Mouse (Mus musculus) kidney, postnatal 4 days (tissue): ENCODE measurements around the gene Gpc5.
A peak's percentile ranks its signal among the peaks of the same experiment; 100 is the strongest.

Source experiments
- DNase-seq, 2 experiments: peaks; one replicate each; pipeline ENCODE4 v3.0.0; 2021; ENCODE audit warnings: mixed read lengths in 2 of 2

Gpc5 gene

DNA sequence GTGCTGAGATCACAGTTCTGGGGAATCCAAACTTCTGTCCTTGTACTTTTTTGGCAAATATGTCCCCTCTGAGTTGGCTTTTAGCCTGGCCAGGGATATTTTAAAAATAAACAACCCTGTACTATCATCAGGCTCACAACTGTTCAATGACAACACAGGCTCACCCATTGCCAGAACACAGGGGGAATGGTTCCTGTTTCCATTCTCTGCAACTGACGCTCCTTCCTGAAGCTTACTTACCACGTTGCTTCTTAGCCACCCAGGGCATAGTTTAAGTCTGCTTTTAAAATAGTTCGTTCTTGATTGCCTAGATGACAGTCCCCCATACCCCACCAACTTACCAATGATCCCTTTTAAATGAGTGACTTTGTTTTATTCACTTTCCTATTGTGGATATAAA lies 299.8 kb downstream of the Gpc5 start:
- DNase-seq = no peak

DNA sequence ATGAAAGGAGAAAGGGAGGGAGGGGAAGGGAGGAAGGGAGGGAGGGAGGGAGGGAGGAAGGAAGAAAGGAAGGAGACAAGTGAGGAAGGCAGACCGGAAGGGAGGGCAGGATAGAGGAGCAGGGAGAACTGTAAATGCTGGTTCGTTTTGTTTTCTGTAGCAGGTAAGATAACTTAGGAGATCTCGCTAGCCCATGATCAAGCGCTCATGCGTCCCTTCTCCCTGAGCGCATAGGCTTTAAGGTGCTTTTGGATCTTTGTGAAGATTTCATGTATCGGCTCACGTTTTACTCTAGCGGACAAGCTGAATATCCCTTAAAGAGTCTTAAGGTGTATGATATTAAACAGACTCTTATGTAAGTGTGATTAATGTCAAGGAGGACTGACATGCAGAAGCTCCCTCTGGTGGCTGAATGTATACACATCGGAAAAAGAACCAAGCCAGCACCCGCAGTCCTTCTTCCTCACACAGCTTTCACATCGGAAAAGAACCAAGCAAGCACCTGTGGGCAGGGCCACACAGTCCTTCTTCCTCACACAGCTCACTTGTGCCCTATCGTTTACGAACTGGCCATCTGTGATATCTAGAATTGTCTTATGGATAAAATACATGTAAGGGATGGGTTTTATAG lies 301.0 kb downstream of the Gpc5 start:
- peak; percentile 29 to 58 for DNase-seq

DNA sequence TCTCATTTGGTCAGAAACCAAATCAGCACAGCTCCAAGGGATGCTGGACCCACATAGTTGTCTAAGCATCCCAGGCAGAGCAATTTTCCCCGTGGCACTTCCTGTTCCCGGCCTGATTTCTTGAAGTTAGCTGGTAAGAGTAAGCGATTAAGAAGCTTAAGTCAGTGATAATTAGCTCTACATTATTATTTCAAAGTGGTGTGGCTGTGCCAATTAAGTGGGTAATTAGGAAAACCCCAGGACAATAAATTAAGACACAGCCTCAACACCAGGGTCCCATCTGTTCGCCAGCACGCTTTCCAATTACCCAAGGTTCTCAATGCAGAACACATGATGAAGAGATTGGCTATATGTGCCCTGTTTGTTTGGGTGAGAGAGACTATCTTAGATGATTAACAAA lies 314.6 kb downstream of the Gpc5 start:
- no peak for DNase-seq

DNA sequence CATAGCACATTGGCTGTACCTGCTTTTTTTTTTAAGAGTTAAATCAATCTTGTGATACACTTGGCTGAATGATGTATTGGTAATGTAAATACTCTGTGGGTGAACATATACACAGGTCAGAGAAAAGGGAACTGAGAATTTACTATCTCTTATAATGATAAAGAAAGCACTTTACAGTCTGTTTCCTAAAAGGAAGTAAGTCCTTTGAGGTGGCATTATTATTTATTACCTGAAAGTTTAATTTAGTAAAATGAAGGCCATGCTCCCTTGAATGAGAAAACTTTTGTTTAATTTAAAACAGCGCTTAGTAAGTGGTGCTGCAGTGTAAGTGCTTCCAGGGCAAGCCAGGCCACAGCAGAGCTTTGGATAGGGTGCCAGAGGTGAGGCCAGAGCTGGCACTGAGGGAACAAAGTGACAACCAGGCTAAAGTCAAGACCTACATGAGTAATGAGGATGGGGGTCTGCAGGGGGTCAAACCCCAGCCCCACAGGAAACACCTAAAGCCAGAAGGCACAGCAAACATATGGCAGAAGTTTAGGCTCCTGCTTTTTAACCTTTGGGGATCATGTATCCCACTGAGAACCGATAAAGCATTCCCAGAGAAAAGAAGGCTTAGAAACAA lies 315.4 kb downstream of the Gpc5 start:
- no peak for DNase-seq

DNA sequence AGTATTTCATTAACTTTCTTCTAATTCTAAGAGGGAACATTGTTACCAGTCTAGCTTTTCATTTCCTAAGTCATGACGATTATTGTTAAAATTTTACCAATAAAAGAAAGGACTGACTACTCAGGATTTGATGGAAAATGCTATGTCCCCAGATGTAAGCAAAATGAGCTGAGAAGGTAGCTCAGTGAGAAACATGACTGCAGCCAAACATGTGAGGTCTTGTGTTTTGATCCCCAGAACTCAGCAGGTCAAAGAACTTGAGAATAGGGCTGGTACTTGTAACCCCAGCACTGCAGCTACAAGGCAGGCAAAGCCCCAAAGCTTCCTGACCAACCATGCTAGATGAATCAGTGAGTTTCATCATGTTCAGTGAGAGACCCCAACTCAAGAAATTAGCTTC lies 318.9 kb downstream of the Gpc5 start:
- no peak for DNase-seq

DNA sequence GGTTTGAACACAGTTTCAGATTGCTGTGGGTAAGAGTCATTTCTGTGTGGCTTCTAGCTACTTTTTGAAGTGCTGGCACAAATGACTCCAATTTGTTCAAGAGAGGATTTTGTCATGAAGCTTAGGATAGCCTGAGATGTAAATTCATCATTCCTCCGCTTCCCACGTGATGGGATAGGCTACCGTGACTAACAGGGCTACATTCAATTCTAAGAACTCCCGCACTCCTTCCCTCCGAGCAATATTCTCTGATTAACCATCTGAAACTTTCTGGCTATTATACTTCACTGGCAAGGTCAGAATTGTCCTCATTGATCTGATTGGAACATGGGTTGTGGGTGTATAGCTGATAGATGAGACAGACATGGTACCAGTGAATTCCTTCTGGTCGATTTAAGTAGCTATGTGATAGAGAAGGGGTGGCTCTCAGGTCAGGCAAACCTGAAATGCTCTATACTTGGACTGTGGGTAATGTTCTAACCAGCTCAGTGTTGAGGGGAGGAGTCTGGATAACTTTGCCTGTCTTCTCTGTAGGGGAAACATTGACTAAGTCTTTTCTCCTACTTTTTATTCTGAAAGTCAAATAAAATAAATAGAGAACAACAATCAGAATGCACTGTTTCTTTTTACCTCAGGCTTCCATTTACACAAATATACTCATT lies 319.6 kb downstream of the Gpc5 start:
- DNase-seq = no peak

DNA sequence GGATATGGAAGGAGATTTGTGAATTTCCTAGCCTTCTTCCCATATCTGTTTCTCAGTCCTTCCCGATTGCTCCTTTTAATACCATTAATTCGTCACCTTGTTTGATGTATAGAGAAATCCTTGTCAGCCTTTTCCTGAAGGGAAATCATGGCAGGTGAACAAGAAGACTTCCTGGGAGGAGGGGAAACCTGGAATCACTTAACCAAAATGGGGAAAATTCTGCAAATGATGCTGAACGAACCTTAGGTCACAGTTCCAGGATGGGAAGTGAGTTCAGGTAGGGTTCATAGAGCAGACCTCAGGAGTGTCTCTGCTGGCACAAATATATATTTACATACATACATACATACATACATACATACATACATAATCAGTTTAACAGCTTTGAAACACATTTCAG lies 320.8 kb downstream of the Gpc5 start:
- DNase-seq = no peak

DNA sequence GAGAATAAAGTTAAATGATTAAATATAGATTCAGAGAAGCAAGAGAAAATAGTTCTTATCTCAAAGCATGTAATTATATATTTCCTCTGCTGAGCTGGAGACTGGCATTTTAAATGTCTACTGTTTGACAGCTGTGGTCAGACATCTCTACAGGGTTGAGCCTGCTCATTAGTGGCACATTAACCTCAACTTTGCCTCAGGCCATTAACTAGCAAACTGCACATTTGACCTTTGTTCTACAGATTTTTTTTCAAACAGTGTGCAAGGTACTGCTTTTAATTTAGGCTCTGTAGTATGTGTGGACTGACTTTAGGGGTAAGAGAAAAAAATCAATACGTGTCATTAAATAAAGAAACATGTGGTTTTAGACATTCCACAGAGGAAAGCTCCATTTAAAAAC lies 321.4 kb downstream of the Gpc5 start:
- peak in 1 of 2 experiments; percentile 3 for DNase-seq

DNA sequence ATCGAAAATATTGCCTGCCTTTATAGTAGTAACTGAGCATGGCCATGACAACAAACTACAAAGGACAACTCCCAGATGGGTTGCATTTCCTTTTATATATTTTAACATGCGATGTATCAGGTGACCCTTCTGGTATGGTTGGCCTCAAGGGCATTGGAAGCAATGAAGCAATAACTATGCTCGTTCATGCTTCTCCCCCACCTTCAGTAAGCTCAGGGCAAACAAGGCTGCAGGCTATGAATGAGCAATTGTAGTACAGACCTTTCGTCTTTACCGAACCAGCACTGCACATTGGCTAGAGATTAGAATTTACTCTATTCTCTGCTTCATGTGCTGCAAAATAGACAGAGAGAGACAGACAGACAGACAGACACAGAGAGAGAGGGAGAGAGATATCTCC lies 322.5 kb downstream of the Gpc5 start:
- no peak for DNase-seq

DNA sequence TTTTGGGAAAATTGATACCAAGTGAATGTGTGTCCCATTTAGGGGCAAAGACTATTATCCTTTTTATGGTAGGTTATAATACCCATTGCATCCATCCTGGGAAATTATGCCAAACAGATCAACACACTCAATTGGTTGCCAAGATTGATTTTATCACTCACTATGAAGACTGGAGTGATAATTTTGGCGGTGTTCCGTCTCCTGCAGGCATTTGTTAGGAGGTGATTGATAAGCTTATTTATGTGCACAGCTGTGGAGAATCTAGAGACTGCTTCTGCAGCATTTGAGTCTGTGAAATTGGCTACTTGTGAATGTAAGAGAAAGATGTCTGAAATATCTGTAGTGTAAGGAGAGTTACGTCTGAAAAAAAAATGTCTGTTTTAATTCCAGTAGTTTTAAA lies 340.0 kb downstream of the Gpc5 start:
- DNase-seq = no peak

DNA sequence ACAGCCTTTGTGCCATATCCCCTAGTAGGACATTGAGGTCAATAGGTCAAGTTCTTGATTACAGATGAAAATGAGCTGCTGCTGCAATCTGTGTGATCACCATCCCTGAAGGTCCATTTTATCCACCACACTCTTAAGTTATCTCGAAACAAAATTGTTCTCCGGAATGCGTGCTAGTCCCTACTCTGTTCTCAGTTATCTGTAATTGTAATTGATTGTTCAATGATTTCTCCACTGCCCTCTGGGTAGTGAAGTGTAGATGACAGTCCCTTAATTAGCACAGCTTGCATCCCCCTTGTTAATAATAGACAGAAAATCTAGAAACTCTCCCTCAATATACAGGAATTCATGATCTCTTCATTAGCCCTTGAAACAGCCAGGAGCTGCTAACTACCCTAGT lies 340.4 kb downstream of the Gpc5 start:
- no peak for DNase-seq

DNA sequence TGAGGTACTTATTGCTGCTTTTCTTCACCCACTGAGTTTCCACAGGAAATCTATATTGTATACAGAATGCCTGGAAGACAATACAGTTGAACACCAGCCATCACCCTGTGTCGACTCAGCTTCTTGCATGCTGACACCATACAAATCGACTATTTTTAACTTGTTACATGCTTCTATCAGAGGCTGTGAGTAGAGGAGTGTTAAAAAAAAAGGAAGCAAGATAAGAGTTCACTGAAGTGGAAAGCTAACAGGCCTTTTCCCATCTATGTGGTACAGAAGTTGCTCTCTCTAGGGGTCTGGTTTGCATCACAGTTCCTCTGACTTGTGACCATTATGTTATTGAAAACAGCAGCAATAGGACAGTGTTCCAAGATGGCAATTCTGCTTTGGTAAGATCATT lies 344.6 kb downstream of the Gpc5 start:
- no peak for DNase-seq

DNA sequence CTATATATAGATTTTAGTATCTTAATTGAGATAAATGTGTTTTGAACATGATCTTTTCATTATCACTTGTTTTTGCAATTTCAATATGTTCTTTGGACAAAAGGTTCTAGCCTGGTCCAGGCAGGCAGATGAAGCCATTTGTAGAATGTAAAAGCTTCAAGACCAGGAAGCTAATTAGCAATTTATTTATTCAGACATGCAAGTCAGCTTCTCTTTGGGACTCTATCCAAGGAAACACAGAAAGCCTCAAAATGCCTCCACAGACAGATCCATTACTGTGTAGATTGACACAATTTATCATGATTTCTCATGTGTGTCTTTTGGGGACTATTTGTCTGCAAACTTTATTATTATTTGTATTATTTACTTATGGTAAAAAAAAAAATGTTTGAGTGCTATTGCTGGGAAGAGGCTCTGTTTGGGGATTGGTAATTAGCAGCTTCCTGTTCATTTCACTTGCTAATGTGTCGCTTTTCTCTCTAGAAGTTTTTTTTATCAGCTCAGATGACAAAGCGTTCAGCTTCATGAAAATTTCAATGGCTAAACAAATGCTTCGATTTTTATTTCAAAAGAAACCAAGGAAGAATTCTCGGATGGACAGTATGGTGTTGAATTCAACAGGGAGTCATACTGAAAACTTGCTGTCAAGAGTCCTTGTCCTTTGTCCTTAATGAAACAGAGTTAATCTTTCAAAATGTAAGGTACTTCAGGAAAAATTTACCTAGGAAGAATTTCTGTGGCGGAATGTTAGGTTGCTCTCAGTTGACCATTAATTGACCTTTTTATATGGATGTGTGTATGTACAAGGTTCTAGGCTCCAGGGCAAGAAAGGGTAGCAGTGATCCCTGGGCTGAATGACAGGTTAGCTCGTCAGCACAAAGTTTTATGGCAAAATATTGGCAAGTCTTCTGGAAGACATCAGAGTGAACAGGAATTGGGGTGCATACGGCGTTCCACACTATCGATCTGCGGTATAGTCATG lies 353.1 kb downstream of the Gpc5 start:
- peak in 1 of 2 experiments; percentile 5 for DNase-seq

DNA sequence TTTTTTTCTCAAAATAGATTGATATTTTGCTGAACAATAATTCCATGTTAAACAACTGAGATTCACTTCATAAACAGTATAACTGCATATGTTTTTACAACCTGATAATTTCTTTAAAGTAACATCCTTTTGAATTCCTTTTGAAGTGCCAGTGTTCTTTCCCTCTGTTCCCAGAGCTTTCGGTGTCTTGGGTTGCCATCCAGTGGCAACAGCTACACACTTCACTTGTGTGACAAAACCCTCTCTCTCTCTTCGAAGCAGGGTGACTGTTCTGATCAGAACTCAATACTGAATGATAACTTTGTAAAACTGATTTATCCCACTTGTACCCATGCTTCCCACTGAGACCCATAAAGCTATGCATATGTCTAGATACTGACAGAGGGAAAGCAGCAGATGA lies 358.9 kb downstream of the Gpc5 start:
- peak; percentile 12 to 28 for DNase-seq

DNA sequence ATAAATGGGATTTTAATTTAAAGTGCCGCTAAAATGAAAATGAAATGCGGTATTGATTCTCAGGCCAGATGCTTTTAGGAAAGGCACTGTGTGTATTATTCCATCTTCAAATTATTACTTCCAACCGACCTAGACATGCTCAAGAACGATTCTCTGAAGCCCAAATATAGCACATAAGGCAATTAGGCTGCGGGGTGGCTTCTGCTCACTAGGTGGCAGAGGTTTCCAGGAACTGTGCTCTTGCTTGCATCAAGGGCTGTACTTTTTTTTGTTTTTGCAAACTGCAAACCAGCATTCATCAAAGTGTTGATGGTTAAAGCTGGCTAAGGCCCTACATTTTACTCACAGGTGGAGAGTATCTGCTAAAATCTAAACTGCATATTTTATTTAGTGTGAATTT lies 375.9 kb downstream of the Gpc5 start:
- peak; percentile 21 to 33 for DNase-seq

DNA sequence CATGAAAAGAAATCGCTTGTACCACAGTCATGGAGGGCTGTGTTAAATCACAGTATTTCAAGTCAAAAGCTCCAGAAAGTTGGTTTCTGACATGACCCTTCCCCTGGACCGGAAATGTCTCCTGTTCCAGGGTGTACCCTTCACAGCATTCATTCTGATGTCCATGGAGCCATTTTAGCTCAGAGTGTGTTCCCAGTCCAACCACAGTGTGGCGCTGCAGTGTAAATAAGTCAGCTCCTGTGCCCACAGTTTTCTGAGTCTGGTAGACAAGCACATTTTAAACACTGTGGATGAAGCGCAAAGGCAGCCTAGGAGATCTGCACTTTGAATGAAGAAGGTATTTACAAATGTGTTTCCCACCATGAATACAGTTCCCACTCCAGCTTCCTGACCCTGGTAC lies 383.2 kb downstream of the Gpc5 start:
- peak; percentile 69 to 75 for DNase-seq

DNA sequence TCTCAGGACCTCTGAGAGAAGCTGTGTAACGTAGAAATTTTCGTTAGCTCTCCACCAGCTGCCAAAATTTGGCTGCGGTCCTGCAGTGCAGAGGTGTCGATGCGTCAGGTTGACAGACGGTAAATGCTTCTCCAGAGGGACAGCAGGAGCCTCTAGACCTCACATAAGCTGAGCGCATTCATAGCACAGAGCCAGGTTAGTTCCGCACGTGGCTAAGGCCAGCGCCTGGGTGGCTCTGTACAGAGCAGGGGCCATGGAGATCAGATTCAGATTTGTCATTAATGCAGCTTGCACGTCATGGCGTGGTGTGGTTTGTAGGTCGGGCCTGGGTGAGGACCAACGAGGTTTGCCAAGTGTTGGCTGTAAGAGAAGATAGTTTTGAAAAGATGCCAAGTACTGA lies 385.3 kb downstream of the Gpc5 start:
- DNase-seq = no peak

DNA sequence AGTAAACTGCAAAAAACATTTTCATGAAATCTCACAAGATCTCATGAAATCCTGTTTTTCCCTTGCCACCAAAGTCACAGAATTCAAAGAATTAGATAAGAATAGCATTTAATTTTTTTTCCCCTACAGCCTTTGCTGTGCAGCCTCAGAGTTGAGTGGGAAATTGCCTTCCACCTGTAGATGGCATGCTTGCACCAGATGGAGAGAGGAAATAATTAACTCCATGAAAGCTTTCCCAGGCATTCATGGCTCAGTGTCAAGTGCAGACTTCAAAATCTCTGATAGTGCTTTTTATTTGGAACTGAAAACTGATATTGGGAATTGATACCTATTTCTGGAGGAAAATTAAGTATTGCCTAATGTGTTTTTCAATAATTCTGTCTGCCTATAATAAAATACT lies 393.1 kb downstream of the Gpc5 start:
- DNase-seq = peak; percentile 30 to 37

DNA sequence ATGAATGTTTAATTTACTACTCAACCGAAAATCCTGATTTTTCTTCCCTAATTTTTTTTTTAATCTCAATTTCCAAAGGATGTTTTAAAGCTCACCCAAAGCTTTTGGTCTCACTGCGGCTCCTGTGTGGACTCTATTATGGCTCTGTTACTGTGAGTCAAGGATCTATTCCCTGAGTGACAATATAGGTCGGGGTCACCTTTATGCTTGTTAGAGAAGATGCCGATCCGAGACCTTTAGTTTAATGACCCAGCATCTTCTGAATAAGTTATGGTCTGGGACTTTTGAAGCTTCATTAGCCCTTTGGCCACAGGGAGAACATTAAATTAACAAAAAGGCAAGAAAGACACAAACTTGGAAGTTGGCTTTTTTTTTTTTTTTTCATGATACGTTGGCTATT lies 408.8 kb downstream of the Gpc5 start:
- DNase-seq = no peak

DNA sequence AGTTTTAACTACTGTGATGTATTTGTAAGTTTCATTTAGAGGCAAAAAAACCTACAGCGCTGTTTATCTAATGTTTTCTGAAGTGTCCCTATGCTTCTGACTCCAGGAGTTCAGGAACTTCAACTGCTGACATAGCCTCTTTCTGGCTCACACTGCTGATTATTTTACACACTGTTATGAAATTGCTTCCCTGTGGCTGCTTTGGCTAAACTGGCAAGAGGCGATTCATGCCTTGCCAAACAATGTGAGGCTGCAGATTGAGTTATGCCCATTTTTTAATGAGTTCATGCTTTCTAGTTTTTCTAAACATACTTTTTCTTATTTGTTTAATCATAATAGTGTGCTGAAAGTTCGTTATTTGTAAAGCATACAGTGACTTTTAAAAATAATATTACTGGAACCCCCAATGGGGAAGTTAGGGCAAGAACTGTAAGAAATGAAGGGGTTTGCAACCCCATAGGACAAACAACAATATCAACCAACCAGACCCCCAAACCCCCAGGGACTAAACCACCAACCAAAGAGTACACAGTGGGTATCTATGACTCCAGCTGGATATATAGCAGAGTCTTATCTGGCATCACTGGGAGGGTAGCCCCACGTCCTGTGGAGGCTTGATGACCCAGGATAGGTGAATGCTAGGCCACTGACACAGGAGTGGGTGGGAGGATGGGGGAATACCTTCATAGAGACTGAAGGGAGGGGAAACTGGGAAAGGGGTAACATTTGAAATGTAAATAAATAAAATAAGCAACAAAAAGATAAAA lies 454.7 kb downstream of the Gpc5 start:
- no peak for DNase-seq

DNA sequence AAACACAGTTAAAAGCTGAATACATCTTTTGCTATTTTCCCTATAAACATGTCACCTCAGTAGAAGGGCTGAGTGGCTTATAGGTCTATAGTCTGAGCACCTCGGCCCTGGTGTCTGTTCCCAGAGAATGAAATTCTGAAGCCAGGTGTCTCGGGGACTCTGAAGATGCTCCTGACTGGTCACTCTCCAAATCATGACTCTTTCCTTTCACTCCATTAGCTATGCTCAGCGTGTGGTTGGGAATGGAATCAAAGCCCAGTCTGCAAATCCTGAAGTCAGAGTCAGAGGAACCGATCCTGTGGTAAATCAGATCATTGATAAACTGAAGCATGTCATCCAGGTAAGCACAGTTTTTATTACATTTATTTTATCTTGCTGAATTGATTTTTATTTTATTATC lies 460.0 kb downstream of the Gpc5 start:
- no peak for DNase-seq

DNA sequence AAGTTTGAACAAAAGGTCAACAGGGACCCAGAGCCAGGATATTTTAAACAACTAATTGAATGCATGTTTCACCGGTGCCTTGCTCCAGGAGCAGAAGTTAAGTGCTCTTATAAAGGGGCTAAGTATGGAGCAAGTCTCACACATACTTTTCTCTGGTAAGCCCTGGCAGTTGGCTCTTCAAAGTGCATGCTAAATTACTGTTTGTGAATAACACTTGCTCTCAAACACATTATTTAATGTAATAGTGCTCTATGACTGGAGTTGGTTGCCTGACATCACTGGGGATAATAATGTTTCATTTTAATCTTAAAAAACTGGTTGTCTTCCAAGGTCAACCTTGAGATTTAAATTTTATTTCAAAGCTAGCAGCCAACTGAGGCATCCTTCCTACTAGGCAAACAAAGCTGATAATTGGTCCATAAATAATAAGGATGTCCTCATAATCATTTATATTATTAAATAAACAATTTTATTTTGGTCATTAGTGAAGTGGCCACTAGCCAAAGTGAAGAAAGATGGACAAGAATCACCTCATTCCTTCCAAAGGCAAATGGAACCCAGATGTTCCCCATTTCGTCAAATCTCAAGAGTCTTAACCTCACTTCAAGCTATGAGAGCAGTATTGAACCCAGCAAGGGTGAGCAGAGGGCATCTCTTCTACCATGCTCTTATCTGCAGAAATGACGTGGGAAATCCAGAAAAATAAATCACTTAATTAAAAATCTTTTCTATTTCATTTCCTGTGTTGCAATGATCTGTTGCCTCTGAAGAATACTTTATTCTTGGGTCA lies 488.6 kb downstream of the Gpc5 start:
- no peak for DNase-seq
